ENCODE assay signal across 8 mouse cellular contexts in genomic region chr13:21530781-21531201, GRCm38 (mm10). TPM values are rescaled to one million over a fixed set of nuclear protein-coding genes. Genes with fewer than 3 reads are reported as not detected.
A peak's percentile ranks its signal among the peaks of the same experiment; 100 is the strongest.
DNase-seq lines count a peak whose midpoint lies in the region; ATAC-seq and TF ChIP-seq lines count a peak whose summit lies in the region.

Gene Zkscan8, minus strand, starts transcription at chr13:21531120.

- TF ChIP-seq CTCF in liver, adult 2 months (IDR thresholded peaks at IDR 0.05; ENCODE audit: low read depth, low read length): 0 out of 2 replicates have a peak, but pooled peaks have one; percentile 0

- WGBS in heart, embryonic 11.5 days (ENCODE audit: insufficient replicate concordance): 0% methylated on average over 39 of the region's 39 CpGs
- 0% methylated on average over 39 of the region's 39 CpGs for WGBS in kidney, embryonic 16.5 days
- WGBS in liver, adult 2 months: 1% methylated on average over 39 of the region's 39 CpGs

- H3K79me2 ChIP-seq in liver, adult 2 months (ENCODE audit: control insufficient read depth, insufficient read depth, low read length): 0 out of 2 replicates have a peak, but pooled peaks cover 2% of the 10 kb centered on the region
- H3K79me2 ChIP-seq in myocyte (ENCODE audit: control insufficient read depth, insufficient read depth): peaks cover 10% of the 10 kb centered on the region

- no peak for TF ChIP-seq POLR2A in liver, adult 2 months (IDR thresholded peaks at IDR 0.05; ENCODE audit: extremely low read depth, insufficient read depth, low read length)
- peak; percentile 71 for TF ChIP-seq POLR2A in myocyte (IDR thresholded peaks at IDR 0.05; ENCODE audit: insufficient read length, low read depth)

- peak within 1 kb of the TSS; percentile 70 for H3ac ChIP-seq in myocyte (ENCODE audit: control insufficient read depth, insufficient read length)

- H3K27me3 ChIP-seq in heart, embryonic 11.5 days (ENCODE audit: control insufficient read depth, insufficient read depth, low read length): no peaks in the 10 kb centered on the region
- H3K27me3 ChIP-seq in kidney, embryonic 16.5 days (ENCODE audit: insufficient read depth, low read length): no peaks in the 10 kb centered on the region
- no peaks in the 10 kb centered on the region for H3K27me3 ChIP-seq in liver, adult 2 months (ENCODE audit: control insufficient read depth, insufficient read depth, low read length)
- no peaks in the 10 kb centered on the region for H3K27me3 ChIP-seq in myocyte (ENCODE audit: control insufficient read depth, insufficient read depth, insufficient read length)
- no peaks in the 10 kb centered on the region for H3K27me3 ChIP-seq in splenic B cell, adult 2 months (ENCODE audit: control insufficient read depth, insufficient read depth, low read length, poor library complexity, severe bottlenecking)

- H3K27ac ChIP-seq in heart, embryonic 11.5 days (ENCODE audit: low read depth, low read length): peak within 1 kb of the TSS; percentile 94
- peak within 1 kb of the TSS; percentile 94 for H3K27ac ChIP-seq in kidney, embryonic 16.5 days (ENCODE audit: low read length)
- peak within 1 kb of the TSS; percentile 87 for H3K27ac ChIP-seq in liver, adult 2 months (replicated peaks; ENCODE audit: insufficient read depth, low read depth, low read length)

- H3K9ac ChIP-seq in heart, embryonic 11.5 days (ENCODE audit: low read depth, low read length): peak within 1 kb of the TSS; percentile 99
- peak within 1 kb of the TSS; percentile 100 for H3K9ac ChIP-seq in kidney, embryonic 16.5 days (replicated peaks; ENCODE audit: low read length)
- peak within 1 kb of the TSS; percentile 100 for H3K9ac ChIP-seq in liver, adult 2 months (ENCODE audit: low read depth, low read length)

- peak within 1 kb of the TSS; percentile 94 for H3K4me3 ChIP-seq in heart, embryonic 11.5 days (ENCODE audit: low read depth, low read length)
- H3K4me3 ChIP-seq in kidney, embryonic 16.5 days (ENCODE audit: low read length): peak within 1 kb of the TSS; percentile 81
- peak within 1 kb of the TSS; percentile 98 for H3K4me3 ChIP-seq in liver, adult 2 months (ENCODE audit: insufficient read depth, low read depth, low read length)
- peak within 1 kb of the TSS; percentile 49 for H3K4me3 ChIP-seq in myocyte

- peaks cover 10% of the 10 kb centered on the region; the same call in 1 of the 2 replicates for H3K36me3 ChIP-seq in heart, embryonic 11.5 days (ENCODE audit: control insufficient read depth, insufficient read depth, low read length)
- H3K36me3 ChIP-seq in kidney, embryonic 16.5 days (ENCODE audit: insufficient read depth, low read length): peaks cover 11% of the 10 kb centered on the region
- H3K36me3 ChIP-seq in liver, adult 2 months (ENCODE audit: control insufficient read depth, insufficient read depth, low read length): peaks cover 8% of the 10 kb centered on the region
- peaks cover 10% of the 10 kb centered on the region for H3K36me3 ChIP-seq in myocyte (ENCODE audit: control insufficient read depth, insufficient read depth)
- H3K36me3 ChIP-seq in splenic B cell, adult 2 months (ENCODE audit: control insufficient read depth, insufficient read depth, low read length, poor library complexity, severe bottlenecking): no peaks in the 10 kb centered on the region

- DNase-seq in B cell, adult 2 months: peak; percentile 89 to 90
- peak; percentile 96 for DNase-seq in brain, adult 2 months (ENCODE audit: low read depth, low spot score)
- DNase-seq in liver, adult 2 months (ENCODE audit: extremely low read depth, low read depth, low spot score): peak; percentile 82
- peak; percentile 92 for DNase-seq in splenic B cell, adult 2 months (ENCODE audit: low read depth, low spot score)

- peak; percentile 87 for ATAC-seq in erythroblast, adult 5-6 weeks (replicated peaks; ENCODE audit: low FRiP score, poor library complexity, severe bottlenecking)
- peak; percentile 87 for ATAC-seq in heart, embryonic 11.5 days (replicated peaks; ENCODE audit: insufficient number of reproducible peaks, low FRiP score, low TSS enrichment)
- ATAC-seq in kidney, embryonic 16.5 days (ENCODE audit: low FRiP score, low TSS enrichment): peak; percentile 99

- peaks cover 4% of the 10 kb centered on the region for H3K4me1 ChIP-seq in heart, embryonic 11.5 days (ENCODE audit: control insufficient read depth, insufficient read depth, low read length)
- peaks cover 6% of the 10 kb centered on the region; the same call in 1 of the 2 replicates for H3K4me1 ChIP-seq in kidney, embryonic 16.5 days (ENCODE audit: insufficient read depth, low read length)
- H3K4me1 ChIP-seq in liver, adult 2 months (ENCODE audit: control insufficient read depth, insufficient read depth, low read length): peaks cover 2% of the 10 kb centered on the region; the same call in 1 of the 2 replicates

- H3K9me3 ChIP-seq in heart, embryonic 11.5 days (replicated peaks; ENCODE audit: control insufficient read depth, low read length): no peaks in the 10 kb centered on the region
- no peaks in the 10 kb centered on the region for H3K9me3 ChIP-seq in kidney, embryonic 16.5 days (ENCODE audit: low read length)

- H3K4me2 ChIP-seq in heart, embryonic 11.5 days: peak within 1 kb of the TSS; percentile 76
- H3K4me2 ChIP-seq in kidney, embryonic 16.5 days (replicated peaks; ENCODE audit: low read depth, low read length): peak within 1 kb of the TSS; percentile 80
- H3K4me2 ChIP-seq in myocyte (ENCODE audit: low read depth): peak within 1 kb of the TSS; percentile 77

TF ChIP-seq in myocyte, 11 proteins besides CTCF, POLR2A, EP300 and RAD21:
- no peak for TF ChIP-seq TCF3 (IDR thresholded peaks at IDR 0.05; ENCODE audit: insufficient read length, low read depth)
- TF ChIP-seq MYOD1 (IDR thresholded peaks at IDR 0.05; ENCODE audit: control insufficient read depth in 1 of 3, insufficient read length in 2 of 3, low read depth in 2 of 3): peak in 1 of 3 experiments; percentile 3
- TF ChIP-seq SRF (IDR thresholded peaks at IDR 0.05; ENCODE audit: control insufficient read depth, insufficient read length, low read depth): no peak
- TF ChIP-seq MYOG (IDR thresholded peaks at IDR 0.05; ENCODE audit: control insufficient read depth in 1 of 3, insufficient read depth in 1 of 3, insufficient read length in 2 of 3, low read depth in 2 of 3): peak in 1 of 3 experiments; percentile 25
- TF ChIP-seq POLR2AphosphoS2 (IDR thresholded peaks at IDR 0.05; ENCODE audit: insufficient read length, low read depth): peak; percentile 56
- TF ChIP-seq CEBPB (IDR thresholded peaks at IDR 0.05; ENCODE audit: insufficient read depth, poor library complexity, severe bottlenecking): no peak

RNA-seq across cellular contexts. Expression of gene Zkscan8, which starts in this region (rescaled TPM):
- total RNA-seq in erythroblast, adult 5-6 weeks (2015; ENCODE audit: low replicate concordance): 2.1 and 5.4 TPM in 2 replicates
- 1.7 and 3.4 TPM in 2 replicates for total RNA-seq in erythroblast, adult 5-6 weeks (2017; ENCODE audit: low replicate concordance)
- polyA plus RNA-seq in heart, embryonic 11.5 days (2014; fragmentation: Nextera tagmentation; extraction: Ambion mirVana): 6.4 and 6.5 TPM in 2 replicates
- polyA plus RNA-seq in kidney, embryonic 16.5 days (2015; fragmentation: Nextera tagmentation; extraction: Ambion mirVana): 6.8 and 7.0 TPM in 2 replicates
- 4.7 and 5.3 TPM in 2 replicates for total RNA-seq in liver, adult 2 months (2014; rRNA removed)
- 1.5 and 1.7 TPM in 2 replicates for polyA plus RNA-seq in liver, adult 2 months (2012; rRNA removed)
- 1.9 TPM for polyA plus RNA-seq in myocyte (2012; fragmentation: generic; extraction: Trizol)

Comparison
In these comparisons a context has a peak if more than half of its experiments do, and no peak if none do; other contexts are left out.
1. Peak in every context shown above with its lines: DNase-seq, ATAC-seq, H3K4me3 ChIP-seq and H3K27ac ChIP-seq.